Mouse (Mus musculus): Measurements from ENCODE around the gene Gm13693.
A peak's percentile ranks its signal among the peaks of the same experiment; 100 is the strongest.
"Not testable (repeated sequence)": the region's sequence is repeated elsewhere in the genome, so short reads cannot be mapped to it uniquely, and the experiment has no call there.

Gm13693 gene

DNA sequence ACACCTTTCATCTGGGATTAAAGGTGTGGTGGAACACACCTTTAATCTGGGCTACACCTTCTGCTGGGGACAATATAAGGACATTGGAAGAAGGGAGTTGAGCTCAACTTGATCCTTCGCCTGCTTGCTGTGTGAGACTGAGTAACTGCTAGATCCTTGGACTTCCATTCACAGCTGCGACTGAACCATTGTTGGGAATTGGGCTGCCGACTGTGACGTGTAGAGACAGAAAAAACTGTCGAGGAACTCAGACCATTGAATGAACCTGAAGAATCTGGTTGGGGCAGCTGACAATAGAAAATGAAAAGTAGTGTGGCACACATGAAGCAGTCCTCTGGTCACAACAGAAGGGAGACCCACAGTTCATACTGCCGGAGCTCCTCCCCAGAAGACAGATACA lies at the start of gene Gm13693:
Gene Gm13693, plus strand, starts transcription at position 301 of the 400 bp plus-strand sequence.
- DNase-seq (ENCODE audit: low spot score in 2 of 2) = not testable (repeated sequence)

GRCm38 (mm10) chr2:83929478-83930088 lies 31.7 kb upstream of the Gm13693 start:
- DNase-seq (ENCODE audit: low spot score in 2 of 2) = no peak

DNA sequence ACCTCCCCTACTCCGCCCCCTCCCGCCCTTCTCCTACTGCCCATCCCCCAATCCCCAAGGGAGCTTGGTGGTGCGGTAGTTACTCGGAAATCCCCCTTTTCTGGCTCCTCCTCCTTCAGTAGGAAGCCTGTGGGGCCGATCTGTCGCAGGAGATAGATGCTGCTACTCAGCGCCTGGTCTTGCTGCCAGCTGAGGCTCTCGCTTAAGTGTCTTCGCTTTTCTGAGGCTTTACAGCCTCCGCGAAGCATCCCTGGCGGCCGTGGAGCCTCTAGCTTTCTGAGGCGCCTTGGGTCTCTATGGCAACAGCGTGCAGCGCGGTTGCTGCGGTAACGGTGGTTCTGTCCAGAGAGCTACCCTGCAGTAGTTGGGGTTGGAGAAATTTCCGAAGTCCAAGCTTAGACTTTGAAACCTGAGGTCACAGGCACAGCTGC lies 20.4 kb upstream of the Gm13693 start, which contains the start of gene Zswim2:
Gene Zswim2, minus strand, starts transcription at position 298 of the 431 bp plus-strand sequence.
- DNase-seq (ENCODE audit: low spot score in 2 of 2) = peak in 1 of 2 experiments; percentile 7

DNA sequence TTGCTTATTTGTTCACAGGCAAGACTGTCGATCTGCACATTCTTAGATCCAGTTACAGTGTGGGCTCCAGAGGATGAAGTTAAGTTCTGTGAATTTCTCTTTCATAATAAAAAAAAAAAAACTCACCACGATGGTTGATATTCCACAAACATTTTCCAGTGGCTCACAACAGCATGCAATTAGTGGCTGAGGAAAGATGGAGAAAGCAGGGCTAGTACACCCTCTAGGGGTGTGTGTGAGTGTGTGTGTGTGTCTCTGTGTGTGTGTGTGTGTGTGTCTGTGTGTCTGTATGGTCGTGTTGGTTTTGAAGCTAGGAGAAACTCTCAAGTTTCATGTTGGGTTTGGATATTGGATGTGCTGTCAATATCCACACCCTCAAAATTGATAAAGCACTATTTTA lies 19.9 kb upstream of the Gm13693 start:
- DNase-seq (ENCODE audit: low spot score in 2 of 2) = no peak

- DNase-seq (ENCODE audit: low spot score in 2 of 2) = no peak
These were observed 19.5 kb upstream of the Gm13693 start for GRCm38 (mm10) chr2:83941792-83942191.

DNA sequence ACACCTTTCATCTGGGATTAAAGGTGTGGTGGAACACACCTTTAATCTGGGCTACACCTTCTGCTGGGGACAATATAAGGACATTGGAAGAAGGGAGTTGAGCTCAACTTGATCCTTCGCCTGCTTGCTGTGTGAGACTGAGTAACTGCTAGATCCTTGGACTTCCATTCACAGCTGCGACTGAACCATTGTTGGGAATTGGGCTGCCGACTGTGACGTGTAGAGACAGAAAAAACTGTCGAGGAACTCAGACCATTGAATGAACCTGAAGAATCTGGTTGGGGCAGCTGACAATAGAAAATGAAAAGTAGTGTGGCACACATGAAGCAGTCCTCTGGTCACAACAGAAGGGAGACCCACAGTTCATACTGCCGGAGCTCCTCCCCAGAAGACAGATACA lies 5.9 kb upstream of the Gm13693 start, which contains the start of gene Gm13698:
Gene Gm13698, plus strand, starts transcription at position 301 of the 400 bp plus-strand sequence.
- DNase-seq (ENCODE audit: low spot score in 2 of 2) = not testable (repeated sequence)

DNA sequence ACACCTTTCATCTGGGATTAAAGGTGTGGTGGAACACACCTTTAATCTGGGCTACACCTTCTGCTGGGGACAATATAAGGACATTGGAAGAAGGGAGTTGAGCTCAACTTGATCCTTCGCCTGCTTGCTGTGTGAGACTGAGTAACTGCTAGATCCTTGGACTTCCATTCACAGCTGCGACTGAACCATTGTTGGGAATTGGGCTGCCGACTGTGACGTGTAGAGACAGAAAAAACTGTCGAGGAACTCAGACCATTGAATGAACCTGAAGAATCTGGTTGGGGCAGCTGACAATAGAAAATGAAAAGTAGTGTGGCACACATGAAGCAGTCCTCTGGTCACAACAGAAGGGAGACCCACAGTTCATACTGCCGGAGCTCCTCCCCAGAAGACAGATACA lies 5.7 kb downstream of the Gm13693 start, which contains the start of gene Gm13695:
Gene Gm13695, plus strand, starts transcription at position 301 of the 400 bp plus-strand sequence.
- not testable (repeated sequence) for DNase-seq (ENCODE audit: low spot score in 2 of 2)

GRCm38 (mm10) chr2:83972823-83973222 lies 11.5 kb downstream of the Gm13693 start, which contains the start of gene Gm13696:
TSS of gene Gm13696 (plus strand) at chr2:83973123.
- not testable (repeated sequence) for DNase-seq (ENCODE audit: low spot score in 2 of 2)

- not testable (repeated sequence) for DNase-seq (ENCODE audit: low spot score in 2 of 2)
These were observed 17.3 kb downstream of the Gm13693 start, which contains the start of gene Gm13694 for GRCm38 (mm10) chr2:83978633-83979032. TSS of gene Gm13694 (plus strand) at chr2:83978933.

DNA sequence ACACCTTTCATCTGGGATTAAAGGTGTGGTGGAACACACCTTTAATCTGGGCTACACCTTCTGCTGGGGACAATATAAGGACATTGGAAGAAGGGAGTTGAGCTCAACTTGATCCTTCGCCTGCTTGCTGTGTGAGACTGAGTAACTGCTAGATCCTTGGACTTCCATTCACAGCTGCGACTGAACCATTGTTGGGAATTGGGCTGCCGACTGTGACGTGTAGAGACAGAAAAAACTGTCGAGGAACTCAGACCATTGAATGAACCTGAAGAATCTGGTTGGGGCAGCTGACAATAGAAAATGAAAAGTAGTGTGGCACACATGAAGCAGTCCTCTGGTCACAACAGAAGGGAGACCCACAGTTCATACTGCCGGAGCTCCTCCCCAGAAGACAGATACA lies 23.1 kb downstream of the Gm13693 start, which contains the start of gene Gm13697:
Gene Gm13697, plus strand, starts transcription at position 301 of the 400 bp plus-strand sequence.
- DNase-seq (ENCODE audit: low spot score in 2 of 2) = not testable (repeated sequence)

DNA sequence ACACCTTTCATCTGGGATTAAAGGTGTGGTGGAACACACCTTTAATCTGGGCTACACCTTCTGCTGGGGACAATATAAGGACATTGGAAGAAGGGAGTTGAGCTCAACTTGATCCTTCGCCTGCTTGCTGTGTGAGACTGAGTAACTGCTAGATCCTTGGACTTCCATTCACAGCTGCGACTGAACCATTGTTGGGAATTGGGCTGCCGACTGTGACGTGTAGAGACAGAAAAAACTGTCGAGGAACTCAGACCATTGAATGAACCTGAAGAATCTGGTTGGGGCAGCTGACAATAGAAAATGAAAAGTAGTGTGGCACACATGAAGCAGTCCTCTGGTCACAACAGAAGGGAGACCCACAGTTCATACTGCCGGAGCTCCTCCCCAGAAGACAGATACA lies 28.9 kb downstream of the Gm13693 start, which contains the start of gene Gm13691:
Gene Gm13691, plus strand, starts transcription at position 301 of the 400 bp plus-strand sequence.
- not testable (repeated sequence) for DNase-seq (ENCODE audit: low spot score in 2 of 2)

GRCm38 (mm10) chr2:83993639-83994255 lies 32.4 kb downstream of the Gm13693 start:
- DNase-seq (ENCODE audit: low spot score in 2 of 2) = not testable (repeated sequence)

GRCm38 (mm10) chr2:83994526-83994925 lies 33.2 kb downstream of the Gm13693 start:
- not testable (repeated sequence) for DNase-seq (ENCODE audit: low spot score in 2 of 2)

DNA sequence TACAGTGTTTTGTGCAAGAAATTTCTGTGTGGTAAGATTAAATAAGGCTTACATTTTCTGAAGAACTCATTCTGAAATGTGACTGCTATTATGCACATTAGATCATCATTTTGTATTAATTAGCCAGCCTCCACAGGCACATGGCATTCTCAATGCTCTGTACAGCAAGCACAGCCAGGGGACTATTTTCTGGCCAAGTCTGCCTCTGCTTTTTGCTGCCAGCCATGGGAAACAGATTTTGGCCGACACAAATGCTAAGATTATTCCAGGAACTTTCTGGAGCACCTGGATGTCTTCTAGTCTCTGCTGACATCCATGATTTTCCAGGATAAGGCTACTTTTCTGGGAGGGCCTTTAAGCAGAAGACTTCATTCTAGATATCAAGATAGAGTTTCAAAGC lies 47.6 kb downstream of the Gm13693 start:
- DNase-seq (ENCODE audit: low spot score in 2 of 2) = no peak

DNA sequence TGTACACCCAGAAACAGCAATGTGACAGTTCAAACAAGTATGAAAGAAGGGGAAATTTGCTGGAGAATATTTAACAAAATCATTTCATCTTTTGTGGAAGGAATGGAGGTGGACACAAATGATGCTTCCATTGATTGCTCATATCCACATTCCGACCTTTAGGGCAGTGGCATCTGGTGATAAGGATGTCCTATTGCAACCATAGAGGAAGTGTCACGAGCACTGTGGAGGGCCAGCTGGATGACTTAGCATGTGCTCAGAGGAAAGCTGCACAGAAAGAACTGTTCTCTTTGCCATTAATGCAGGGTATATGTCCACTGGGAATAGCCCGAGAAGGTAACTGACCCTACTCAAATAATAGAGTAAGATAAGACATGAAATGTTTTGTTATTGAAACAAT lies 48.5 kb downstream of the Gm13693 start:
- DNase-seq (ENCODE audit: low spot score in 2 of 2) = no peak
